Mouse (Mus musculus) cerebellum, postnatal 10 days (tissue): ENCODE data around the gene Casp8ap2.
A peak's percentile ranks its signal among the peaks of the same experiment; 100 is the strongest.

Source experiments
- DNase-seq, 2 experiments: peaks; one replicate each; pipeline ENCODE4 v3.0.0; 2021; ENCODE audit warnings: mixed read lengths in 2 of 2

The Casp8ap2 gene

DNA sequence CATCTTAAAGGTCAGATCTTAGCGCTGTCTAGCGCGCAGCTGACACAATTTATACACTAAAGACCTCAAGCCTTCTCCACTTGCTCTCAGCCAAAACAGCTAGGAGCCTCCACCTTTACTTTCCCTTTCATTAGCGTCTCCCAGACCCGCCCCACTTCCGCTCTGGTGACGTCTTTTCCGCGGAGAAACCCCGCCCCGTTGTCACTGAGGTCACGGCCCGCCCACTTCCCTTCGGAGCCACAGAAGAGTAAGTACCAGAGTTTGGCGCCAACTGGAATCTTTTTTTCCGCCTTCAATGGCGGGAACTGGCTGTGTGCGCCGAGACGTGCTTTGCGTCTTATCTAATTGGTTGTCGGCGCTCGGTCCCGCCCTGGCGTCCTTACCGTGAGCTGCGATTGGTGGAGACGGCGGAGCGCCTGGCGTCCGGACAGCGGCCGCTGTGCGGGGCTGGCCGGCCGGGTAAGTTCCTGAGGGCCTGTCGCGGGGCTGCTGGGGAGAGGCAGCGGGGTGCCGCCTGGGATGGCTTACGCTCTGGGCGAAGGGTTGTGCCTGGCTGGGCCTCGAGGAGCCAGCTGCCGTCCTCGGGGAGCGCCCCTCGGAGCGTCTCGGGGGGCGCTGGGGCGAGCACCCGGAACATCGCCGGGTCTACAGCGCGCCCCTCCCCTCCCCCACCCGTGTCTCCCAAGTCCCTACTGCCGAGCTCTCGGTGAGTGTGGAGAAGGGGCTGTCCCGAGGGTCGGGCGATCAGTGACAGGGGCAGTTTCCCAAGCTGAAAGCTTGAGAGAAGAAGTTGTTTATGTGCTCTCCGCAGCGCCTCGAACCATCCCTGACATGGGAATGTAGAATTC lies at the start of gene Casp8ap2:
Casp8ap2 (plus strand) TSS at position 418 of the 848 bp plus-strand sequence.
- DNase-seq: peak; percentile 99

DNA sequence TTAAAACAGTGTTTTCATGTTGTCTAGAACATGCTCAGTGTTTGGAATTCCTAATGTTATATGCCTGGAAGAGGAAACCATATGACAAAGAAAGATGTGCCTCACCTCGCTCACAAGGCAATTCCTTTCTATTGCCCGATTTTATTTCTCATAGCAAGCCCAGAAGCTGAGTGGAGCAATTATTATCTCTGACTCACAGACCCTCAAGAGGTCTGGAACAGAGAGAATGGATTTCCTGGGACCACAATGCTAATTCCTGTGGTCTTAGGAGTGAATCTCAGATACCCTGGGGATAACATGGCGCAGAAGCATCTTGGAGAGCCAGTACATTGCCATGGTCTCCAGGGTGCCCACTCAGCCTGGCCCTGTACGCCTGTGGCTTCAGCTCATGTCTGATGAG lies 46.2 kb upstream of the Casp8ap2 start:
- no peak for DNase-seq

DNA sequence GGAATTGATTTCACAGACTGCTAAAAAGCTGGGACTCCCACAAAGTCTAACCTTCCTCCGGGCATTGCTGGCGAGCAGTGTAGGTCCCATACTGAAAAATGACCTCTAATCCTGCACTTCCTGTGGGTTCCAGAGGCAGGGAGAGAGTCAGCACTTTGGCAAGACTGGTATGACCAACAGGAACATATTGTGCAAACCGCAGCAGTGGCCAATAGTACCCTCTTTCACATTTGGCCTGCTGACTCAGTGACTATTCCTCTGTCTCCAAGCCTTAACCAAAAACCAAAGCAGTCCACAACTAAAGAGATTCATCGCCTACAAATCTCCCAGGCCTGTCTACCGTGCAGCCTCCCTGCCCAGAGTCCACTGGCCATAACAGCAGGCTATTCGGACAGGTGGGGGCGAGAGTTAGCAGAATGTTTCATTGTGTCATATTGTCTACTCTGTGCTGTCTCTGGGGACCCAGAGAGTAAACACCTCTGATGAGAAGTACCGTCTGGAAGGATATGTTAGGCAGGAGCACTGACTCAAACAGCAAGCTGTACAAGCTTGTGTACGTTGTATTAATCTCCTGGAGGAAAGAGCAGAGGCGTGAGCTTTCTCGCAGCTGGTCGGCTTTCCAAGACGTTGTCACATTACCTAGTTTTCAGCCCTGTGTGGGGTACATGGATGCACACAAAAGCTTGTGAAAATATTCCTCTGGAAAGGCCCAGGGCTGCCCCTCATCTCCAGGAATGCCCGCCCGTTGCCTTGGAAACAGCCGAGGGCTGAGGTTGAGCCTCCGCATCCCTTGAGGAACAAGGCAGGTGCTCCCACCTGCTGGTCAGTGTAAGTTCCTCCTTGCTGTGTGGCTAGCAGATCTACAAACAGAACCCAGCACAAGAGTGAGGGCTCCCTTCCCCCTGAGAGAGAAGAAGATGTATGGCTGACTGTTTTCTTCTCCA lies 45.0 kb upstream of the Casp8ap2 start:
- peak; percentile 51 to 64 for DNase-seq

DNA sequence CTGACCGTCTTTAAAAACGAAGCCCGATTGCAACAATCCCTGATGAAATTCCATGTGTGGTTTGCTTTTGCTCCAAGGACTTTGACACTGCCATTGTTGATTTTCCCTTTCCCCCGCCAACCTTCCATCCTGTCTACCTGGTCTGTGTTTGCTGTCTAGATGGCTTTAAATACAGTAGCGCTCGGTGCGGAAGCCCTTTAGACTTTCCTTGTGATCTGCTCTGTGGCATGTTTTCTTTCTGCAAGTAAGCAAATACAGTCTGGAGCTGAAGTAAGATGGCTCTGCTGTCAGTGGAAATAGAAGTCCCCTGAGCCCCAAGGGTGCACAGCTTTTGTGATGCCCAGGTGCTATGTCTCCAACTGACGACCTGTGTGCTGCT lies 44.3 kb upstream of the Casp8ap2 start:
- DNase-seq: no peak

DNA sequence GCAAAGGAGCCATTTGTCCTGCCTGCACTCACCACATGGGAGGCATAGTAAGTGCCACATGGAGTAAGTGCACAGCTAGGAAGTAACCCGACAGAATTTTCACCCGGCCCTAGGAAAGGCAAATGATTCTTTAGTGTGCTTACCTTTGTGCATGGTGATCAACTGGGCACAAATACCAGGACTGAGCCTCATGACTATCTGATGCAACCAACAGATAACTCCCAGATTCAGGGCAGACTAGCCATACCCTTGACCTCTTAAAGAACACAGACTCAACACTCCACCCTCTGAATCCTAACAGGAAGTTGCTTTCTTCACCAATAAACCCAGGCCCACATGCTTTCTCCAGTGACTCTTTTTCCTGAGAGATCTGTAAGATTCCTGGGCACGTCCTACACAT lies 43.8 kb upstream of the Casp8ap2 start:
- no peak for DNase-seq

DNA sequence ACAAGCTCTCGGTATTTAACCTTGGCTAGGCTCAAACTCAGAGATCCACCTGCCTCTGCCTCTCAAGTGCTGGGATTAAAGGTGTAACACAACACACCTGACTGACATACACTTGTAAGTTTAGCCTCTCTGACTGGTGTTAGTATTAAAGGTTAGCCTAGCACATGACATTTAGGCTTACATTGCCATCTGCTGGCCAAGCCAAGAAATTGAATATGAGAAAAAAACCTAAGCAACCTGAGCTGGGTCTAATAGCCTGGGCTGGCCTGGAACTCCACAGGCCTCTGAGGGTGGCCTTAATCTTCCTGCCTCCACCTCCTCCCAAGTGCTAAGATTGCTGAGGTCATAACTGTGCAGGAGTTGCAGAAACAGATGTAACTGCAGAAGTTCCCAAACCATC lies 43.1 kb upstream of the Casp8ap2 start:
- peak; percentile 70 to 73 for DNase-seq

DNA sequence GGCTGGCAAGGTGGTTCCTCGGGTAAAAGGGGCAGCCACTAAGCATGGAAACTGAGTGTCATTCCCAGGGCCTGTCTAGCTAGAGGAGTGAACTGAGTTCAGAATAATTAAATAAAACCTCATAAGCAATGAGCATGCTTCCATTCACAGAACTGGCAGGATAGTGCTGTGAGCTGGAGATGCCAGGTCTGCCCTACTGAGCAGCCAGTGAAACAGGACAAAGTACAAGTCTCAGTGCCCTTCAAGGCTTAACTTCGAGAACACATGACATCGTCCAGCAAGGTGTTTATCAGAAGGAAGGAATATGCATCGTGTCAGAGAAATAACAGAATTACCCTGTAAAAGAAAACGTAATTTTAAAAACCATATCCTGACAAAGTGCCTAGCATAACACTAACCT lies 41.7 kb upstream of the Casp8ap2 start:
- DNase-seq: no peak

DNA sequence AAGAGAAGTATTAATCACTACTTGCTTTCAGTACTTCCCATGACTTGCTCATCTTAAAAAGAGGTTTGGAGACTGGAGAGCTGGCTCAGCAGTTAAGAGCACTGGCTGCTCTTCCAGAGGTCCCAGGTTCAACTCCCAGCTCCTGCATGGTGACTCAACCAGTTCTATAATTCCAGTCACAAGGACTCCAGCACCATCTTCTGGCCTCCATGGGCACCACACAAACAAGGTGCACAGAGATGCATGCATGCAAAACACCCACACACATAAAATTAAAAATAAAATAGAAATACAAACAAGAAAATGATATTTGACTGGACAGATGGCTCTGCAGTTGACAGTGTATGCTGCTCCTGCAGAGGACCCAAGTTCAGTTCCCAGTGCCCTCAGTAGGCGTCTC lies 40.6 kb upstream of the Casp8ap2 start:
- DNase-seq: no peak

DNA sequence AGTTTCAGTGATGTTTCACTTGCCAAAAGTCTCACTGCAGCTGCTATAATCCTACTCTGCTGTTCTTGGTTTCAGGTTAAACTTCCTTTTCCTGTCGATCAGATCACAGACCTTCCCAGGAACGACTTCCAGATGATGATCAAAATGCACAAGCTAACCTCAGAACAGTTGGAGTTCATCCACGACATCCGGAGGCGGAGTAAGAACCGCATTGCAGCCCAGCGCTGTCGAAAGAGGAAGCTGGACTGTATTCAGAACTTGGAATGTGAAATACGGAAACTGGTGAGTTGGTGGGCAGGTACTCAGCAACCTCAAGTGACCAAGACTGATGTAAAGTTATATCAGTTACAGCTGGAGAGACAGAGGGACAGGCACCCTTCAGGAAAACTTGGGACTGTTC lies 40.1 kb upstream of the Casp8ap2 start:
- DNase-seq: no peak

DNA sequence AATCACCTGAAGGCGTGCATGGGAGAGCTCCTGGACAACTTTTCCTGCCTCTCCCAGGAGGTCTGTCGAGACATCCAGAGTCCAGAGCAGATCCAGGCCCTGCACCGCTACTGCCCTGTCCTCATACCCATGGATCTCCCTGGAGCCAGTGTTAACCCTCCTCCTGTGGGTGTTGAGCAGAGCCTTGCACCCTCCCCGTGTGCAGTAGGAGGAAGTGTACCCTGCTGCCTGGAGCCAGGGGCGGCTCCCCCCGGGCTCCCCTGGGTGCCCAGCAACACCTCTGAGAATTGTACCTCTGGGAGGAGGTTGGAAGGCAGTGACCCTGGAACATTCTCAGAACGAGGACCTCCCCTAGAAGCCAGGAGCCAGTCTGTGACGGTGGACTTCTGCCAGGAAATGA lies 35.4 kb upstream of the Casp8ap2 start:
- DNase-seq: peak in 1 of 2 experiments; percentile 17

DNA sequence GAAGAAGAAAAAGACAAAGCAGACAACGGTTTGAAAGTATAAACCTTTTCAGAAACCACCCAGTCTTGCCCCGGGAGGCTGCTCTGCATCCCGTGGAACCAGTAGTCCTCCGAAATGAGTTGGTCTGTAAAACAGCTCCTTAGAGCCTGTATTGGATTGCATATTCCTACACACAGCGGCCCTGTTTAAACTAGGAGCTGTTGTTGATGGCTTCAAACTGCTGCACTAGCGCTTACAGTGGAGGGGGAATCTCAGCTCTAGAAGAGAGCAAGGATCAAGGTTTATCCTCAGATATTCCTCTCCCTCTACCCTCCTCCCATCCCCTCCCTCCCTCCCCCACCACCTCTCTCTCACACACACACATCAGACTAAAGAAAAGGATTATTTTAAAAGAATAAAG lies 31.1 kb upstream of the Casp8ap2 start:
- DNase-seq: no peak

DNA sequence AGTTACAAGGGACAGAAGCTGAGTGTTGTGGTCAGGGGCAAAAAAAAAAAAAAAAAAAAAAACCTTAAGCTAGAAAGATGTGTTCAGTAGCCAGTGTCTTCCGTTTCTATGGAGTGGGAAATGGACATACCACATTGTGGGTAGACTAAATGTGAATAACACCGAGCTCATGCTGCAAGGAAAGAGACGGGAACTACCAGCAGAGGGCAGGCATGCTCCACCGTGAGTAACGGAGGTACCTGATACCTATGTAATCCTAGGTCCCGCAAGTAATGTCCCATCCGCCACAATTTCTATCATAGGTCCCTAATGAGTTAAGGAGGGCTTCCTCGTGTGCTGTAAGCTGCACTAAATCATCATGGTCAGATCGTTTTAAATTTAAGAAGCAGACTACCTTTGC lies 28.7 kb upstream of the Casp8ap2 start:
- DNase-seq: peak; percentile 82 to 84

DNA sequence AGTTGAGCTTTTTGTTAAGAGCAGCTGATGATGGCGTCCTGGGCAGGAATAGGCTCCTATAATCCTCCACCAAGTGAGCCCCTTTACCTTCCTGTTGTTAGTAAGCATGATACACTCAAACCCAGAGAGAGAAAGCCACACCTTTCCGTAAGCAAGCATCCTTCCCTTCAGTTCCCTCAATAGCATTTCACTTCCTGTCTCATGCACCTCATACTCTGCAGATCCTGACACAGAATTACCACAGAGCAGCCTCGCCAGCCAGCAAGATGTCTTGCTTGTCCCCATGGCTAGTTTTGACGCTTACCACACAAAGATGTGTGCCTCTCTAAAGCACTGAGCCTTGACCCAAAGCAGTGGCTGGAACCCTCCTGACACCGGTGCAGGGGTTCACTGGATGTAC lies 27.7 kb upstream of the Casp8ap2 start:
- no peak for DNase-seq

DNA sequence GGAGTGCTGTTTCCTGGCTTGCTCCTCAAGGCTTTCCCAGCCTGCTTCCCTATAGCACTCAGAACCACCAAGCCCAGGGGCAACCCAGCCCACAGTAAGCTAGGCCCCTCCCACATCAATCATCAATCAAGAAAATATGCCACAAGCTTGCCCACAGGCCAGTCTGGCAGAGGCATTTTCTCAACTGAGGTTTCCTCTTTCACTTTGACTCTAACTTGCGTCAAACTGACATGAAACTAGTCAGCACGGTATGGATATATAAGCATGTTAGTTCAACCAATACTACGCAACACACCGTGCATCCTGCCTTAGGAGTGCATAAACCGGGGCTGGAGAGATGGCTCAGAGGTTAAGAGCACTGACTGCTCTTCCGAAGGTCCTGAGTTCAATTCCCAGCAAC lies 27.0 kb upstream of the Casp8ap2 start:
- DNase-seq: no peak

DNA sequence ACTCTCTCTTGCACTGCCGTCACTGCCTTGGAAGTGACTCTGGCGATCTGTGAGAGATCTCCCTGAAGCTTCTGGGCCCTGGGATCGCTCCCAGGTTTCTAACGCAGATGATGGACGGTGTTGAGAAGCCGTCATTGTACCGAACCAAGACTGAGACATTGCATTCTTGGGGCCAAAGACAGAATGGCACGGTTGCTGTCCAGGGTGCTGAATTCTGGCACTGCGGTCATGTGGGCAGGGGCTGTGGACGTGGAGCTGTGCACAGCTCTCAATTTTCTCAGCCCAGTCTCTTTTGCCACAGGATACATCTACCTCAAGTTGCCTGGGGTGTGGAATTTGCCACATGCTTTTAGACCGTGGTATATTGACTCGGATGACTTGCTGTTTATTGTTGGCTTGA lies 14.1 kb upstream of the Casp8ap2 start:
- DNase-seq: peak in 1 of 2 experiments; percentile 28

DNA sequence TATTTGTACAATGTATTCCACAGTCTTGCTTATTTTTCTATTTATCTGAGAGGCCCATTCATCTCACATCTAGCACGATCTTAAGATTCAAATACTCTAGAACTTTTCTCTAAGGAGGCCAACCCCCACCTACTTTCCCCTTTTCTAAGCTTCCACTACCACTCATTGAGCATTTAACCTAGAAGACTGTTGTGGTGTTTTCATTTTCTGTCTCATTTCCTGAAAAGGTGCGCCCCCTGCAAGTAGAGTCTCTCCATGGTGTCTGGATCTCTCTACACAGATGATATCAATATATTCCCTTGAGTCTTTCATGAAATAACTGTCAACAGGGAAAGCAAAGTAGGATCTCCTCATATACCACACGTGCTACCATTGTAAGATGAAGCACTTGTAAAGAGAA lies 12.6 kb upstream of the Casp8ap2 start, which contains the start of gene Gja10:
Gja10 (minus strand) TSS at position 101 of the 400 bp plus-strand sequence.
- DNase-seq: no peak

DNA sequence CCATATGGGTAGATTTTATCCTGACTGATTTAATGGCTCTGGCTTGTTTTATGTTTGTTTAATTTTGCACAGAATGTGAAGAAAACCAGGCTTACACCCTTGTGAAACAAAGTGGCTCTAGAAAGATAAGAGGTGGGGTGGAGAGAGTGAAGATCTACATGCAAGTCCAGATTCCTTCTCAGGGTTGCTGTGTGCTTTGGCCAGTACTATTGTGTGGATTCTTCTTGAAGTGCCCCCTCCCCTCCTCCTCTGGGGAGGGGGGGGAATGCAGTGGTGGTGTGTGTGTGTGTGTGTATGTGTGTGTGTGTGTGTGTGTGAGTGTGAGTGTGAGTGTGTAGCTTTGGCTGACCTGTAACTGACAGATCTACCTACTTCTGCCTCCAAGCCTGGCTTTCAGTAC lies 6.4 kb downstream of the Casp8ap2 start:
- no peak for DNase-seq

DNA sequence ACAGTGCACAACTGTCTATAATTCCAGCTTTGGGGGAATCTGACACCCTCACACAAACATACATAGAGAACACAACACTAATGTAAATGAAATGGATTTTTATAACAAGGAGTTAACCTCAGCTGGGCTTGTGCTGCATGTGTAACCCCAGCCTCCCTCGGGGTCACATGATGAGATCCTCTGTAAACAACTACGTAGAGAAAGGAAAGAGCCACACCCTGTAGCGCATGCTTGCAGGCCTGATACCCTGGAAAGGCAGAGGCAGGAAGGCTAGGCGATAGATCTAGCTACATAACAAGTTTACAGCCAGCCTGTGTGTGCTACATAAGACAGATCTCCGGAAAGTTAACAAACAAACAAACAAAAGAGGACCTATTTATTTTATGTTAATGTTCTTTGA lies 36.4 kb downstream of the Casp8ap2 start:
- no peak for DNase-seq

DNA sequence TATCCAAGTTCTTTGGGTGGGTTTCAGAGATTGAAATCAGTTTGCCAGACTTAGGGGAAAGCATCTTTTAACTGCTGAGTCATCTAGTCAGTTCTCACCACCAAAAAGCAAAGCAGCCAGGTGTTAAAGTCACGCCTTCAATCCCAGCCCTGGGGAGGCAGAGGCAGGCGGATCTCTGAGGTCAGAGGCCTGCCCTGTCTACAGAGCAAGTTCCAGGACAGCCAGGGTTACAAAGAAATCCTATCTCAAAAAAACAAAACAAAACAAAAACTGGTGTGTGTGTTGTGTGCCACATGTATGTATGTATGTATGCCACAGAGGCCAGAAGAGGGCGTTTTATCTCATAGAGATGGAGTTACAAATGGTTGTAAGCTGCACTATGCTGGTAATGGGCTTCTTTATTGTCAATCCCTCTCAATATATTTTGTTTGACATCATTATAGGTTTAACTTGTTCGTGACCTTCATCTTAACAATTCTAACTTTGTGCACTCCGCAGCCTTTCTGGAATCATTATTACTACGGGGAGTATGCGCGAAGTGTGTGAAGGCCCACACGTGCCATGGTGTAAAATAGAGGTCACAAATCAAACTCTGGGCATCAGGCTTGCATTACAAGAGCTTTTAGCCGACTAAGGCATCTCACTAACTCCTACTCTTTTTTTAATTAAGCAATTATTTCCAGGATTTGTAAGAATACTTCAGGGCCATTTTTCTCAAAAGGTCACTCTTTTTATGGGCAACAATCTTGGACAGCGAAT lies 41.1 kb downstream of the Casp8ap2 start:
- DNase-seq: peak in 1 of 2 experiments; percentile 3

DNA sequence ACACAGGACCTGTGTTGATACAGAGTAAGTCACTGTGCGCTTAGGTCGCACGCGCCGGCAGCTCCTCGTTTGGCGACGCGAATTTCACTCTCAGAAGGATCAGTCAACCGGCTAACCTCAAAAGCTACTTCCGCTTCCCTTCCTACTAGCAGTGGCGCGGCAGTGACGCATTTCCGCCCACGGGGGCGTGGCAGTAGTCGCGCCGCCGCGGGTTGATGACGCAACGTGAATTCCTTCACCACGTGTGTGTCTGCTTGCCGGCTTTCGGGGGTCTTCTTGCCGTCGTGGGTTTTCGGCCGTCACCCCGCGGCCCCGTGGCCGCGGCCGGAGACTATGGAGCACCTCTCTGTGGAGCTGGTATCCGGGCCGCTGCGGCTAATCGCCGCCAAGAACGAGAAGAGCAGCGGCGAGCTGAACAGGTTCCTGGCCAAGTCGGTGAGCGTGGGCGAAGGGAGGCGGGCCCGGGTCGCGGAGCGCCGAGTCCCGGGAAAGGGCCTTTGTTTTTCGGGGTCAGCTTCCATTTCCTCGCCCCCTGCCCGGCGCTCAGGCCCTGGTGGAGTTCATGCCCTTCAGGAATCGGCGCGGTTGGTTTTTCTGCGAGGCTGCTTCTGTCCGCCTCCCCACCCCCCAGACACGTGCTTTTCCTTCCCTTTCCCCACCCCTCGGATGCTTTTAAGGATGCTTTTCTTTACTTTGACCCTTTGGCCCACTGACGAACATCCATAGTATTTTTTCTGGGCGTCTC lies 41.8 kb downstream of the Casp8ap2 start, which contains the start of gene Mdn1:
Mdn1 (plus strand) TSS at position 202 of the 745 bp plus-strand sequence.
- peak; percentile 98 to 99 for DNase-seq

DNA sequence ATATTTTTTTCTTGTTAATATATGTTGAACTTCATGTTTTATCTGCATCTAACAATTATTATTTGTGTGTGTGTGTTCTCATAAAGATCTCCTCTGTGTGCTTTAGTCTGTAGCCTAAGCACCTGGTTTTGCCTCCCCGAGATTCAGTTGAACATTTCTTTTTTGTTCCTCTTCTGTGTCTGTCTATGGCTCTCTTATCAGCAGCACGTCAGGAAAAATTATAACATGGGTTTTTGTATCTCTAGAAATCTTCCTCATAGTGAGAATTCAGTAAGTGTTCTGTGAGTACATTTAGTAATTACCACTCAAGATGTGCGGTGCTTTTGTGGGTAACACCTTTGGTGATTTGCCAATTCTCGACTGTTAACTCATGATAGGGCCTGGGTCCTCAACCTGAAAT lies 50.6 kb downstream of the Casp8ap2 start:
- no peak for DNase-seq

DNA sequence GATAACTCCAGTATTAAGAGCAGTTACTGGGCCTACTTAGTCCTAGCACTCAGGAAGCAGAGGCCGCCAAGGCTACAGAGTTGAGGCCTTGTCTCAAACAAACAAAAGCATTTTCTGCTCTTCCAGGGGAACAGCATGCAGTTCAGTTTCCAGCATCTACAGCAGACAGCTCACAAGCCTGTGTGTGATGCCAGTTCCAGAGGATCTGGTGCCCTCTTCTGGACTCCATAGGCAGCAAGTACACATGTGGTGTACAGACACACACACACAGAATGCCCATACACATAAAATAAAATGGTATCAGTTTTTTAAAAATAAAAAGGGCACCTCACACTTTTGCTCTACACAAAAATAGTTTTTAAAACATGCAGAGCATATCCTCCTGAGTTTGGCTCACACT lies 53.0 kb downstream of the Casp8ap2 start:
- peak in 1 of 2 experiments; percentile 9 for DNase-seq
